Mouse (Mus musculus): ENCODE data around the gene Cetn4.

DNA sequence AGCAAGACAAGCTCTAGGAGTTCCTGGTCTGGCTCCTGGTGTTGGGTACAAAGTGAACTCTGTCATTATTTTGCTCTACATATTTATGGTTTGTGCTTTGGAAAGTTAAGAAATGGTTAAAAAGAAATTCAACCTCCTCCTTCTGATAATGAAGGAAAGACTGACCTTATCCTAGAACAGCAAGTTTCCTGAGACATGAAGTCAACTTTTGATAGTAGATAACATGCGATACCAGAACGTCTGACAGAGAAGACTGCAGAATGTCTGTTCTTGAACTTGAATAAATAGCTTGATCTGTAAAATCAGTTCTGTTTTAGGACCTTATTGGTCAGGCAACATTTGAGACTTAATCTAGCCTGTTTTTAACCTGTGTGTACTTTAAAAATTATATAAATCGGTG is 14.1 kb upstream of the Cetn4 start:
- TF ChIP-seq CTCF (IDR thresholded peaks at IDR 0.05; ENCODE audit: borderline replicate concordance, insufficient read depth, low read depth, low read length) (no peak), POLR2A (IDR thresholded peaks at IDR 0.05; ENCODE audit: borderline replicate concordance, insufficient read depth, low read length) (no peak)

Data from cerebellum, adult 2 months (tissue).